Mouse (Mus musculus): Measurements from ENCODE around the gene Pcnp. TPM values are rescaled to one million over a fixed set of nuclear protein-coding genes. Genes with fewer than 3 reads are reported as not detected.
A peak's percentile ranks its signal among the peaks of the same experiment; 100 is the strongest.
"Not testable (repeated sequence)": the region's sequence is repeated elsewhere in the genome, so short reads cannot be mapped to it uniquely, and the experiment has no call there.

Pcnp gene
- total RNA-seq, 2 experiments from 2014 or later, result 140 to 144 TPM

- DNase-seq (ENCODE audit: extremely low spot score in 1 of 2, low spot score in 2 of 2), result peak; percentile 99 to 100
- intact Hi-C loops (cut with DNase I), result loop anchor here (10.0 kb wide), 1 partner anchor 51 kb away; the partner anchor contains the start of gene Pcnp
Observed at GRCm38 (mm10) chr16:55973431-55974255, 55.9 kb downstream of the Pcnp start, which contains the start of gene Zbtb11. Gene Zbtb11, plus strand, starts transcription at chr16:55973883.

DNA sequence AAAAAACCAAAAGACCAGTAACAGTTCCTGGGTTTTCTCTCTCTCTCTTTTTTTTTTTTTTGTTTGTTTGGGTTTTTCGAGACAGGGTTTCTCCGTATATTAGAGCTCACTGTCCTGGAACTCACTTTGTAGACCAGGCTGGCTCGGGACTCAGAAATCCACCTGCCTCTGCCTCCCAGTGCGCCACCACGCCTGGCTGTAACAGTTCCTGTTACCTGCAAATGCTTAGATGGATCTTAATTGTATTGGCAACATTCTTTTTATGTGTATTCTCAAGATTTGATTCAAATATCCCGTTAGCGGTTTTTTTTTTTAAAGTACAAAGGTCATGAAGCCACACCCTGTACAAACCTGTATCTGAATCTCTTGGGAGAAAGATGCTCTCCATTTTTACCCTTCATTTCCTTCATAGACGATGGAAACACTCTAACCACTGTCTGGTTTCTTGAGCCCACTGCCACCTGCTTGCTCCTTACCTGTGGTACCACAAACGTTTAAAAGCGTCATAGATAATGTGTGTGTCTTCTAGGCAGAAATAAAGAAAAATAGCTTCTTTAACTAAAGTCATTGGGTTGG, 56.8 kb downstream of the Pcnp start:
- intact Hi-C loops (cut with DNase I), result loop anchor here (10.0 kb wide), 1 partner anchor 52 kb away; the partner anchor contains the start of gene Pcnp
- no peak for DNase-seq (ENCODE audit: extremely low spot score in 1 of 2, low spot score in 2 of 2)

GRCm38 (mm10) chr16:55971735-55972615, 57.6 kb downstream of the Pcnp start:
- DNase-seq (ENCODE audit: extremely low spot score in 1 of 2, low spot score in 2 of 2), result no peak
- intact Hi-C loops (cut with DNase I), result loop anchor here (10.0 kb wide), 1 partner anchor 53 kb away; the partner anchor contains the start of gene Pcnp

DNA sequence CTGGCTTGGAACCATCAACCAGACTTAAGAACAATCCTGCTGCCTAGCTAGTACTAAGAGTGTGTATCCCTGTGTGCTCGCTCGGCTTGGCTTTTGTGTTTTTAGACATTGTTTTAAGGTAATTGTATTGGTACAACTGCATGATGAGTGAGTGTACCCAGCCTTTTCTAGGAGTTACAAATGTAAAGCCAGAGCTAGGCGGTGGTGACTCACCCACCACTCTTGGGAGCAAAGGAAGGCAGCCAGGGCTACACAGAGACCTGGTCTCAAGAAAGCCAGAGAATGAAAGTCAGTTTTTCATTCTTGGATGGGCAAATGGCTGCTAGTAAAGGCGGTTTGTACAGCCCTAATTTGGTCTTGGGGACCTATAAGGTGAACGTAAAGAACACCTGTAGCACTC, 59.1 kb downstream of the Pcnp start:
- DNase-seq (ENCODE audit: extremely low spot score in 1 of 2, low spot score in 2 of 2), result no peak
- intact Hi-C loops (cut with DNase I), result loop anchor here (10.0 kb wide), 1 partner anchor 54 kb away; the partner anchor contains the start of gene Pcnp

- peak in 1 of 2 experiments; percentile 58 for DNase-seq (ENCODE audit: extremely low spot score in 1 of 2, low spot score in 2 of 2)
- intact Hi-C loops (cut with DNase I), result no loop called here
Observed at GRCm38 (mm10) chr16:55969147-55969546, 60.4 kb downstream of the Pcnp start.

GRCm38 (mm10) chr16:55967221-55967620, 62.3 kb downstream of the Pcnp start:
- intact Hi-C loops (cut with DNase I), result no loop called here
- no peak for DNase-seq (ENCODE audit: extremely low spot score in 1 of 2, low spot score in 2 of 2)

DNA sequence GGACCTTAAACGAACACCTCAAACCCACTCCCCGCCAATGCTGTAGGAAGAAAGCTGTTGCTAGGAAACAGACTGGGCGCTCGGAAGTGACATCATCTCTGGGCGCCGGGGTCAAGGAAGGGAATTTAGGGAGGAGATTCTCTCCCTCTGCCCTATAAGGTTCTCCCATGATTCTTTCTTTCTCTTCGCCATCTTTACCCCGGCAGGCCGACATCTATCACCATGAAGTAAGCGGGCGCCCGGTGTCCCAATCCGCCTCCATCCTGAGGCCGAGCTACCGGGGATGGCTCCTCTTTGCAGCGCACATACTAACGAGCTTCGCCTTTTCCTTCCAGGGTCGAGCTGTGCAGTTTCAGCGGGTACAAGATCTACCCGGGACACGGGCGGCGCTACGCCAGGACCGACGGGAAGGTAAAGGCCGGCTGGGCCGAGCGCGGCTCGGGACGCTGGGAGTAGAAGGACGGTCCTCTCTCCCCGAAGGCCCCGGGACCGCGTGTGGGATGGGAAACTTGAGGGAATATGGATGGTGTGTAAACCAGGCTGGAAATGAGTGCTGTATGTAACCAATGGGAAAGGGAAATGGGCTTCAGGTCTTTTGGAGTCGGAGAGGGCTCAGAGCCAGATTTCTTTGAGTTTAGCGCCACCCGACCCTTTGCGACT, 63.2 kb downstream of the Pcnp start, which contains the start of gene Rpl24:
Gene Rpl24, plus strand, starts transcription at position 64 of the 660 bp plus-strand sequence.
- intact Hi-C loops (cut with DNase I), result no loop called here
- DNase-seq (ENCODE audit: extremely low spot score in 1 of 2, low spot score in 2 of 2), result peak; percentile 96 to 97

DNA sequence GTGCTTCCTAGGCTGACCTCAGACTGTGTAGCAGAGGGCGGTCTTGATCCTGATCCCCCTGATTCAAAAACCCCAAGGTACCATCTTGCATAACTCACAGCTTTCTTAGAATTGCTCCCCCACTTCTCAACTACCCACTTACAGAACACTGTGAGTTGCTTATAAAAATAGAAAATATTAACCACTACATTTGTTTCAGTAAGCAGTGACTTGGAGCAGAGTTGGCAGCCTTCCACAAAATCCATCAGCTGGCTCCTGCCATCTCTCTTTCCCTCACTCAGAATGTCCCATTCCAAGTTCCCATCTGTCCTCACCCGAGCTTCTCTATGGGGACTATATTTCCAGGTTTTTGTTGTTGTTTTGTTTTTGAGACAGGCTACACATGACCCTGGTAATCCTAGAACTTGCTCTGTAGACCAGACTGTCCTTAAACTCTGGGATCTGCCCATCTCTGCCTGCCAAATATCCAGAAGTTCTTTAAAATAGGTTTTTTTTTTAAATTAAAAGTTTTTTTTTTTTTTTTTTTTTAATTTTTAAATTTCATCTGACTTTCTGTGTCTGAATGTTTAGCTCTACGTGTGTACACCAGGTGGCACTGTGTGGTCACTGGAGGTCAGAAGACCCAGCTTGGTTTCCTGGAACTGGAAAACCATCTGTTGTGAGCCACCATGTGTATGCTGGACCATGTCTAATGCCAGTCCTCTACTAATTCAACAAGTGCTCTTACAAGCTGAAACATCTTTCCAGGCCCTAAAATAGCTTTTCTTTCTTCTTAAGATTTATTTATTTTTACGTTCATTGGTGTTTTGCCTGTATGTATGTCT, 65.2 kb downstream of the Pcnp start:
- DNase-seq (ENCODE audit: extremely low spot score in 1 of 2, low spot score in 2 of 2), result no peak
- intact Hi-C loops (cut with DNase I), result no loop called here

DNA sequence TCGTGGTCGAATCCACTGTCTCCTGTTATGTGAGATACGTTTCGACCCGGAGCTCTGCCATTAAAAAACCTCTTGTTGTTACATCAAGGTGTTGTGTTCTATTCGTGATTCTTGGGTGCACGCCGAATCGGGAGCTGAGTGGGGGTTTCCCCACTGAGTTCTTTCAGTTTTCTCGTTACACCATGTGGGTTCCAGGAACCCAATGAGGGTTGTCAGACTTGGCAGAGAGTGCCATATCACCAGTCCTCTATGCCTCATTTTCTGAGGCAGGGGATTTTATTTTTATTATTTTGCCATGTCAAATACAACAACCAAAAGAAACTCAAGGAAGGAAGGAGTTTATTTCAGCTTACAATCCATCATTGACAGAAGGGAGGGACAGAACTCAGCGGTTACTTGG, 66.5 kb downstream of the Pcnp start:
- intact Hi-C loops (cut with DNase I); DNase-seq (ENCODE audit: extremely low spot score in 1 of 2, low spot score in 2 of 2): not testable (repeated sequence)

Small RNA genes within 50 kb of the gene (microRNA-seq; reads per million reads assigned to microRNA genes)
- gene Gm24047, result not detected

Other genes starting within 250 kb of the Pcnp start
- 1 to 10 TPM; 2.6 to 2.8 TPM for gene Nfkbiz, start 190.8 kb downstream of the Pcnp start, total RNA-seq (2021)
- 1 to 10 TPM; 6.1 to 6.4 TPM for gene Nxpe3, start 134.5 kb downstream of the Pcnp start, total RNA-seq (2021)
- gene Cep97, start 94.9 kb downstream of the Pcnp start, total RNA-seq (2021), result 10 to 100 TPM in 1 of 2 experiments, 1 to 10 TPM in 1; 8.0 to 10.7 TPM
- 100 to 1,000 TPM; 397 to 401 TPM for gene Rpl24, start 63.5 kb downstream of the Pcnp start, total RNA-seq (2021)
- gene Zbtb11, start 55.9 kb downstream of the Pcnp start, total RNA-seq (2021), result 10 to 100 TPM; 30.5 to 31.6 TPM
- 1 to 10 TPM; 8.4 TPM for gene Trmt10c, start 8.1 kb upstream of the Pcnp start, total RNA-seq (2021)
- gene Senp7, start 18.6 kb upstream of the Pcnp start, total RNA-seq (2021), result 10 to 100 TPM; 42.7 to 46.2 TPM
- under 1 TPM; 0.63 to 0.69 TPM for gene Impg2, start 174.6 kb upstream of the Pcnp start, total RNA-seq (2021)

Data from left cerebral cortex, postnatal 10 days (tissue).